Mouse (Mus musculus): ENCODE results near the gene Jmjd1c.

The Jmjd1c gene

DNA sequence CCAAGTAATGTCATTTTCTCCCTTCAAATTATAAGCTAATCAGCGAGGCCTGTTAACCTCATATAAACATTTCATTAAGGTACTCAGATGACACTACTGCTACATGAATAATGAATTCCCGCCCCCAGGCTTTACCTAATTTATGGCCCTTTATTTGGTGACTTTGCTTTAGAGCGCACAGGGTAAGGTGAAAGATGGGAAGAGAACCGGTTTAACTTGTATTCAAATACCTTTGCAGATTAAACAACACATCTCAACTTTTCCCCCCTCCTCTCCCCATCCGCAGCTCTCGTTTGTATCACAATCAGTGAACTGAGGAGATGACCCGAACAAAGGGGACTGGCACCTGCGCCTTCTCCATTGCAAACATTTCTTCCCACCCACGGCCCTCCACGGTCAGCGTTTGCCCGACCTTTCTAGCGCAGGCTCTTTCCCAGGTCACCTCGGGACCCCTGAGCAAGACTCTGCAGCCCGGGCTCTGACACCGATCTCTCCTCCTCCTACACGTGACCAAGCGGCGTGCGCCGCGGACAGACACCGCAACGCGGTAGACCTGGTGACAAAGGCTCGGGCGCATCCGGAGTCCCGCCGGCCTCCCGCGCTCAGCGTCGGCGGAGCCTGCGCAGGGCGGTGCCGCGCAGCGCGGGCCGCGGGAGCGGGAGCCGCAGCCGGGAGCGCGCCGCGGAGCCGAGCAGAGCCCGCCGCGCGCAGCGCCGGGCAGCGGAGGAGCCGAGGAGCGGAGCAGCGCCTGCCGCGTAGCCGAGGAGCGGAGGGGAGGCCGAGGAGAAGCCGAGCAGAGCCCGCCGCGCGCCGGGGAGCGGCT, at the start of gene Jmjd1c:
Gene Jmjd1c (plus strand): TSS at position 328 of the 823 bp plus-strand sequence.
- DNase-seq (ENCODE audit: low spot score in 2 of 2), result peak; percentile 78 to 83

DNA sequence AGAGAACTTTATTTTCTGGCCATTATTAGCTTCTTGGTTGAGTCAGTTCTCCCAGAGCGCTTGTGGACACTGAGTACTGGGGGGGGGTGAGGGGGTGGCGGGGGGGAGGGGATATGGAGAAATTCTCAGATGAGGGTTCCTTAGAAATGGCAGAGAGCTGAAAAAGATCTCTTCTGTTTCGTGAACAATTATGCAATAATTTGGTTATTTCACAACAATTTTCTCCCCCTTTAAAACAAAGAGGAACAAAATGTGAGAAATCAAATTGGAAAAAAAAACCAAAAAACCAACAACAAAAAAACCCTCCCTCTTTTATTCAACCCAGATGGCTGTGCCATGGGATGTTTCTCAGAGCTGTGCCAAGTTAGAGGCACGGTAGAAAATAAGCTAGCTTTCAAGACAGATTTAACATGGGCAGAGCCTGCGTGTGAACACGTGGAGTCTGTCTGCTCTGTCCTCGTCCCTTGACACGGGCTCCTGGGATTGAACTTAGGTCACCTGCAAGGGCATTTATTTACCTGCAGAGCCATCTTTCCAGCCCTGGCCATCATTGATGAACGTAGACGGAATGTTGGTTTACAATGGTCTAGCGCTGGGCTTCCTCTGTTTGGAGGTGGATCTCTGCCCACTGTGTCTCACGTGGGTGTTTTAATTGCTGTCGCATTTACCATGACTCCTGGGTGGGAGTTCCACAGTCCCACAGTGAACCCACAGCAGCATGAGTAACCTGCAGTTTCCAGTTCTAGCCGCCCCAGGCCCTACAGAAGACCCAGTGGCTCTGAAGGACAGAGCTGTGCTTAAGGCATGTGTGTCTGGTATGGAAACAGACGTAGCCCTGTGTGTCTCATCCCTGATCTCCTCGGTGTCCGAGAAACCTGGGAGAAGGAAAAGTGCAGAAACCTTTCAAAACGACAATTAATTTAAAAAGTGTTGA, 47.9 kb upstream of the Jmjd1c start:
- no peak for DNase-seq (ENCODE audit: low spot score in 2 of 2)

DNA sequence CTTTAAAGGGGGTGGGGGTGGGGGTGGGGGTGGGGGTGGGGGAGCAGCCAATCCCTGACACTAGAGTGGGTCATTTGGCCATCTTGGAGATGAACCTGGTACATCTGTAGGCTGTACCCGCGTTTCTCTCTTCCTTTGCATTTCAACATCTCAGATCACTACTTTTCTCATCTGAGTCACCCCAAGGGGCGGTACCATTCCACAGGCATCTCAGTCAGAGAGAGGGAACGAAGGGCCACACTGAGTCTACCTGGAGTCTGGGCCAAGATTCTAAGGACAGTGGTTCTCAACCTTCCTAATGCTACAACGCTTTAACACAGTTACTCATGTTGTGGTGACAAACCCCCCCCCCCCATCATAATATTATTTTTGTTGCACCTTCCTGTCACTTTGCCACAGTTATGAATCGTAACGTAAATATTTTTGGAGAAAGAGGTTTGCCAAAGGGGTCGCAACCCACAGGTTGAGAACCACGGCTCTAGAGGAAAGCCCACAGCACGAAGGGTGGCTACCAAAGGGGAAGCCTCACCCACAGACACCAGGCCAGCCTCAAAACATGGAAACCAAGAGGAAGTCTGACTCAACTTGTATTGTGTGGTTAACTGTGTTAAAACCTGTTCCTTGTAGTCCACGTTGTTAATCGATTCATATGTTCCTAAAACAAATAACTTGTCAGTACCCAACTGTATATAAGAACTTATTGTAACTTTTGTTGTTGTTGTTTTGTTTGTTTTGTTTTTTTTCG, 46.9 kb upstream of the Jmjd1c start:
- no peak for DNase-seq (ENCODE audit: low spot score in 2 of 2)

DNA sequence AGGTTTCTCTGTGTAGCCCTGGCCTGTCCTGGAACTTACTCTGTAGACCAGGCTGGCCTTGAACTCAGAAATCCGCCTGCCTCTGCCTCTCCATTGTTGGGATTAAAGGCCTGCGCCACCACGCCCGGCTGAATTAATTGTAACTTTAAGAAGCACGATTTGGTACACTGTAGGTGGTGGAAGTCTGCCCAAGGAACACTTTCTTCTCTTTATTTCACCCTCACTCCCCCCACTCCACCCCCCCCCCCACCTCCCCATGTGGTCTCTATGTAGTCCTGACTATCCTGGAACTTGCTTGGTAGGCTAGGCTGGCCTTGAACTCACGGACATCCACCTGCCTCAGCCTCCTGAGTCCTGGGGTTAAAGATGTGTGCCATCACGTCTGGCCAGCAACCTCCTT, 46.3 kb upstream of the Jmjd1c start:
- no peak for DNase-seq (ENCODE audit: low spot score in 2 of 2)

DNA sequence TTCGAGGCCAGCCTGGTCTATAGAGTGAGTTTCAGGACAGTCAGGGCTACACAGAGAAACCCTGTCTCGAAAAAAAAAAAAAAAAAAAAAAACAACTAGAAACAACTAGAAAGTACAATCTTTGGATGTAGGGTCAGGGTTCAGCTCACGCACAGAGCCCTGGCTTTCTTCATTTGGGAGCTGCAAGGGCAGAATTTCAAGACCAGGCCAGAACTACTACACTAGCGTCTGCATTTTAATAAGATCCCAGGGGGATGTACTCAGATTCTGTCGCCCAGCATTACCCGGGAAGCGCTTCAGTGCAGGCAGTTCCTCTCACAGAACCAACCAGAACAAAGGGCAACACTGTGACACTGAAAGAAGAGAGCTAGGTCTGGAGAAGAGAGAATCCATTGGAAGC, 45.2 kb upstream of the Jmjd1c start:
- no peak for DNase-seq (ENCODE audit: low spot score in 2 of 2)

DNA sequence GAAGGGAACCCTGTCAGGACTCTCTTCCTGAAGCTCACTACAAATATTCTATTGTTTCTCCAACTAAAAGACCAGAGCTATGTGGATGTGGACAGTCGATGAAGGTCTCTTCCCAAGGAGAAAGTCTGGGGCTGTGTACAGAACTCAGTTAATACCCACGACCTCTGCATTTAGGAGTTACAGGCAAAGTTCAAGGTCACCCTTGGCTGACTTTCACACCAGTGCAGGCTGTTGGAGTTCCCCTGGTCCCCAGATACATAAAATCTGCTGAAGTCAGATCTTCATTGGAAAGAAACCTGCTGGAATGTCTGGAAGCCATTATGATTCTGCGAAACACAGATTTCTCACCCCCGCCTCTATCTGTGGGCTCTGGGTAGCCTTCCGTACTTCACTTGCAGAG, 44.5 kb upstream of the Jmjd1c start:
- no peak for DNase-seq (ENCODE audit: low spot score in 2 of 2)

DNA sequence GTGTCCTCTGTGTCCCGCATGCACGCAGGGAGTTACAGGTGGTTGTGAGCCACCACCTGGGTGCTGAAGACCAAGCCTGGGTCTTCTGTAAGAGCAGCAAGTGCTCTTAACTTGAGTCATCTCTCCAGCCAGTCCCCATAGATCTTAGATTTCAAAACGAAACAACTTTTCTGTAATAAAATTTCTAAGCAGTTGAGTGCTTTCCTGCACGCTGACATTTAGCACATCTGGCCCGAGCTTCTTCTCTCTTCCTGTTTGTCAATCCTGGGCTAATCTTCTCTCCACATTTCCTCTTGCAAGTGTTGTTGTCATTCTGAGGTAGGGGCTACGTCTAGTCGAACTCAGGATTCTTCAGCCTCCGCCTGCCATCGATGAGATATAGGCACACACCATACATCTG, 43.5 kb upstream of the Jmjd1c start:
- no peak for DNase-seq (ENCODE audit: low spot score in 2 of 2)

DNA sequence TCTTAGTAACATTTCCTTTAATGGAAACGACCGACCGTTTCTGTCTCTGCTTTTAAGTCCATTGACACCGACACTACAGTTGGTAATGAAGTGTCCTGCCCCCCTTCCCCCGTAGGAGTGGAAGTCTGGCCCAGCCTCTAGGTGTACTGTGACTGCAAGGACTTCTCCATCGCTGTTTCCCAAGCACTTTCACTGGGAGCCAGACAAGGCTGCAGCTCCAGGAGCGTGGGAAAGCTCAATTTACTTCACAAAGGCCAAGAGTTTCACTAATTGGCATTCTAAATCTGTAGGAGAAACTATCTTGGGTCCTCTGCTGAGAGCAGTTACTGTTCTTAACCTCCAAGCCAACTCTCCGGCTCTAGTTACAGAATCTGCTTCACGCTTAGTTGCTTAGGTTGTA, 42.5 kb upstream of the Jmjd1c start:
- no peak for DNase-seq (ENCODE audit: low spot score in 2 of 2)

DNA sequence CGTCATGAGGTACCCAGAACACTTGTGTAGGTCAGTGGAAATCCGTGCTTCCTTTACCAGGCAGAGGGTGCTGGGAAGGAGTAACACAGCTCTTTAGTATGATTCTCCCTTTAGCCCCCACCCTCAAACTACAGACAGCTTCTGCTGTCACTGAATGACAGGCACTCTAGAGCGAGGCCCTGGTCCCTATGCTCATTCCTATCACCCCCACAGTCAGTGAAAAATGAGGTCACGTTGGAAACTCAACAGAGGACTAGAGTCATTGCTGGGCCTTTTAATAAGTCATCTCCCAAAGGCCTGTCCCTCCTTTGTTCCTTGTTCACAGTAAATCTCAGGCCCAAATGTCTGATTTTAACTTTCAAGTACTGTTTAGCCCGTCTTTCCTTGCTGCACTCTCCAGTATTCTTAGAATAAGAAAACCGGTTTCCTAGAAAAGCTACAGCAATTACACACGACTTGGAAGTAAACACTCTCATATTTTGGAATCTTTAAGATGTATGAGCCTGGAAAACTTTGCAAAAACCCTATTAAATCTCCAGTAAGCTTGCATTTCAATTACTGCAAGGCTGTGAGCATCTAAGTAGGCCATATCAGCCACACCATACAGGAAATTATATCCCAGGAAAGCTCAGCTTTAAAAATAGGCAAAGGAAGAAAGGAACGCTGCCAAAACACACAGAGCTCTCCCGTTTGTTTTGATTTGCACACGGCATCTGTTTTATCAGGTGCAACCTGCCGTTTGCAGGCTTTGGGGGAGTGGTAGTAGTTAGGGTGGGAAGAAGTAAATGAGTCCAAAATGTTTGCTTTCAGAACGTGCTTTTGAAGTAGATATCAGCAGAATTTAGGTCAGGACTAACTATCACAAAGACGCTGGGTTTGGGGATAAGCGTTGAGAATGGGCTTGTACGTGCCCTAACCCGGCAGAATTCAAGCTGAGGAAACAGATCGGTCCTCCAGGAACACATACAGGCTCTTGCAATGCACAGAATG, 39.8 kb upstream of the Jmjd1c start:
- DNase-seq (ENCODE audit: low spot score in 2 of 2), result no peak

DNA sequence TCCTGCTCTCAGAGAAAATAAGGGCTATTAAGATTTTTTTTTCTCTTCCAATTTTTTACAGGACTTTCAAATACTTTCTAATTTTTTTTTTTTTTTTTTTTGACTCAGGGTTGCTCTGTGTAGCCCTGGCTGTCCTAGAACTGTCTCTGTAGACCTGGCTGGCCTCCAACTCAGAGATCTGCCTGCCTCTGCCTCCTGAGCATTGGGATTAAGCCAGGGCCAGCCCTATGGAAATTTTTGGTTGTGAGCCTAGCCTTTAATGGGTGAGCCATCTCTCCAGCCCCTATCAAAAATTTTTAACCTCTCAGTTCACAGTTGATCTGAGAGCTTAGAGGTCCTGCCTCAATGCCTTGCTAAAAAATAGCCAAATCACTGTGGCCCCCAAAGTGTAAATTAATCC, 38.7 kb upstream of the Jmjd1c start:
- DNase-seq (ENCODE audit: low spot score in 2 of 2), result no peak

DNA sequence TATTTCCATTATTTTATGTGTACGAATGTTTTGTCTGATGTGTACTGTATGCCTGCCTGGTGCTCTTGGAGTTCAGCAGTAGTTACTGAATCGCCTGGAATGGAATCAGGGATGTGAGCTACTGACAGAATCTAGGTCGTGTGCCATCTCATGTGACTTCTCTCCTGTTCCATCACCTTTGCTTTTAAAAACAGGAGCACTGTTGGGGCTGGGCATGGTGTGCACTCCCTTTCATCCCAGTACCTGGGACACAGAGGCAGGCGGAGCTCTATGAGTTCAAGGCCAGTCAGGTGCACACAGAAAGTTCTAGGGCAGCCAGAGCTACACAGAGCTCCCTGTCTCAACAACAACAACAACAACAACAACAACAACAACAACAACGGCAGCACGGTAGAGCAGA, 38.2 kb upstream of the Jmjd1c start:
- no peak for DNase-seq (ENCODE audit: low spot score in 2 of 2)

DNA sequence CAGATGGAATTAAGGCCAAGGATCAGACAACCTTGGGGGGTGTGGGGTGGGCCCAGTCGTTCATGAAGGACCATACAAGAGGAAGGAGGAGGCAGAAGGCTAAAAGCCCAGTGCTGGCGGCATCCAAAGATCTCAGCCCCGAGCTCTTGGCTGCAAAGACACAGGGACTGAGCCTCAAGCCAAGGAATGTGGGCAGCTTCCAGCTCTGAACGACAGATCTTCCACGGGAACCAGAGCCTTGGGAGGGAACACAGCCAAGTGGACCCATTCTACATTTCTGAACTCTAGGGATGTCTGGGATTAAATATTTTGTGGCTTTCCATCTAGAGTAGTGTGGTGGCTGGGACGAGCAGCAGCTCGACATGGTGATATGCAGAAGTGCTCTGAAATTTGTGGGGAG, 37.6 kb upstream of the Jmjd1c start:
- peak in 1 of 2 experiments; percentile 41 for DNase-seq (ENCODE audit: low spot score in 2 of 2)

DNA sequence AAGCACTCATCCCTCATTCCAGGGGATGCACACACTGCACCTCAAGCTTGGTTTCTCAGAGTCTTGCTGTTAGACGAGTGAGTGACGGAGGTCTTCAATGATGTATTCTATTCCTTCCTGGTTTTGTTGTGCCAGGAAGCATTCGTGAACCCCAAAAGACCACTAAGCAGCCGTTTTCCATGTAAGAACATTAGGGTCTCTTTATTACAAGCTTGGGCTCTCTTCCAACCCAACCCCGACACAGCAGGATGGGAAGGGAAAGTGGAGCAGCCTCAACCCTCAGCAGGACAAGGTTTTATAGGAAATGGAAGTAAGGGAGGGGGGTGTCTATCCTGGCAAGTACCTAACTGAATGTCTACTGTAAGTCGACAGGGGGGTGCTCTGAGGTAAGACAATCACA, 37.2 kb upstream of the Jmjd1c start:
- no peak for DNase-seq (ENCODE audit: low spot score in 2 of 2)

DNA sequence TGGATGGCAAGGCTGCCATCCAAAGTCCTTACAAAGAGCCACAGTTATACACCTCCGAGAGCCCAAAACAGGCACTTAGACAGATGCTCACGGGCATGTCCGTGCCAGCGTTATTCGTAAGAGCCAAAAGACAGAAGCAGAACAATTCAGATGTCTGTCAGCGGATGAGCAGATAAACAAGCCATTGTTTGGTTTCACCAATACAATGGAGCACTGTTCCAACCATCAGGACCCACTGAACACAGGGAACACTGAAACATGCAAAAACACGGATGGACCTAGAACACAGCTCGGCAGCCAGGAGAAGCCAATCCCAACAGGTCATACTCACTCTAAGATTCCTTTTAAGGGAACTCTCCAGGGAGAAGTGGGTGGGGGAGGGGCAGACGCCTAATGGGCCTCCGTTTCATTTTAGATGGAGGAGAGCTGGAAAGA, 34.5 kb upstream of the Jmjd1c start:
- DNase-seq (ENCODE audit: low spot score in 2 of 2), result no peak

DNA sequence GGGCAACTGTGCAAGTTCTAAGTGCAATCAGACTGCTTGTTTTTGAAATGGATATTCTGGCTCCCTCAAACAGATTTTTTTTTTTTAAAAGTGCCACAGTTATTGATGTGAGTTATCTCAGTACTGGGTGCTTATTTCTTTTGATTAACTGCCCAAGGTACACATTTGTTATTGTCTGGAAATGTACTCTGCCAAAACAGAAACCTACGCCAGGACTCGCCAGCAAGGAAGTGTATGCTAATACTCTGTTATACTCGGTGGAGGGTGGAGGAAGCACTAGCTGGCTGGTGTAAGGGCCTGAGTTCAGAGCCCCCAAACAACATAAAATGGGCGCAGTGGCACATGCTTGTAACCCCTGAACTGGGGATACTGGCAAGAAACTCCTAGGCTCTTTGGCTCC, 34.1 kb upstream of the Jmjd1c start:
- DNase-seq (ENCODE audit: low spot score in 2 of 2), result no peak

DNA sequence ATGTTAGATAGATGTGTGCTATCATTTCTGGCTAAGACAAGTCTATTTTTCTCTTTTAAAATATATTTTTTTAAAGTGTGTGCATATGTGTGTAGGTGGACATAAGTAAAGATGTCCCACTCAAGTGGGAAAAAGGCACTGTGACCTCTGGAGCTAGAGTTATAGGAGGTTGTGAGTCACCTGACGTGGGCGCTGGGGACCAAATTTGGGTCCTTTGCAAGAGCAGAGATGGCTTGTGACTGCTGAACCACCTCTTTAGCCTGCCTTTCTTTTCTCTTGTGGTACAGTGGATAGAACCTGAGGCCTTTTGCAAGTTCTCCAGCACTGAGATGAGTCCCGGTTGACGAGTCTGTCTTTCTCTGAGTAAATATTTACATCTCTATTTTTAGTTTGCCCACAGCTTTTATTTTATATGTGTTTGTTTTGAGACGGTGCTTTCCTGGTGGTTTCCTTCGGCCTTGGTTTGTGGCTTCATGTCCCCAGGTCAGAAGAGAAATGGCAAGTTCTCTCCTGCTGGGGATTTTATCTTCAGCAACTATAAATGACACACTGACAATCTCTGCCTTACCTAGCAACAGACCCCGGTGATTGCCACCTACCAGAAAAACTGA, 30.5 kb upstream of the Jmjd1c start:
- DNase-seq (ENCODE audit: low spot score in 2 of 2), result no peak

DNA sequence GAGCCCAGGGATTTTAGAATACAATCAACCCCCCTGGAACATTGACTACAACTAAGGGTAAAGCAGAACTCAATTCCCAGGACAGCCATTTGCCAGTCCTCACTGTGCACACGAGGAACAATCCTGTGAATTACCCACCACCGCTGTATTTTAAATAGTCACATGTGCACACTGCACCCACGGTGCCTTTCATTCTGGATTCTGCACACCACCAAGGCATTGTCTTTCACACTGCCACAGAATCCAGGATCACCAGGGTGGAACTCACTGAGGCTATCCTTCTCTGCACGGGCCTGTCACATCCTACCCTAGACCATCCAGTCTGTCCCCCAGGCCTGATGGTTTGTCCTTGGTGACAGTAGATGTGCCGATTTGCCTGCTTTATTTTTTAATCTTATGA, 30.0 kb upstream of the Jmjd1c start:
- no peak for DNase-seq (ENCODE audit: low spot score in 2 of 2)

DNA sequence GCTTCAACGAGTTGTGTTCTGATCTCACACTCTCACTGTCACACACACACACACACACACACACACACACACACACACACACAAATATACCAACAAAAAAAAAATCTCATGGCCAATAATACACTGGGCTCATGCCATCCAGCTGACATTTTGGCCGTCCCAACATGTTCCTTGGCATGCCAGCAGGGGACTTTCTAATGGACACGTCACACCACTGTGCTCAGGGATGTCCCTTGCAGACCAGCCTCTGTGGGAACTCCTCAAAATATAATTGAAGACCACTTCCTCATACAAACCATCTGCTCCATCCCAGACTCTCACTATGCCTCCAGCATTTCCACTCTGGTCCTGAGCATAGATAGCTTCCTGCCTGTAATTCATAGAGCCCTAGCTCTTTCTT, 29.5 kb upstream of the Jmjd1c start:
- DNase-seq (ENCODE audit: low spot score in 2 of 2), result no peak

DNA sequence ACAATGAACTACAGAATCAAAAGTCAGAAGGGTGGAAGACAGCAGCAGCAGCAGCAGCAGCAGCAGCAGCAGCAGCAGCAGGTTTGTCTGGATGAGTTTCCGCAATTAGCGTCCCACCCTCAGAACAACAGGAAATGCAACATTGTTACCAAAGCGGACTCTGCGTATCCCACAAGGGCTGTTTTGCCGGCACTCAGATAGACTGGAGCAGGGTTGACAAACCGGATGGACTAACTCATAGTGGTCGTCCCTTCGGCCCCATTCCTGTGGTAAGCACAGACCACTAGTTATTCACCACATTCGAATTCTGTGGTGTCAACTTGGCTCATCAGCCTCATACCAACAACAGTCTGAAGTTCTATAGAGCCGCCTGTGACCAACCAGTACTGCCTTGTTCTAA, 26.9 kb upstream of the Jmjd1c start:
- DNase-seq (ENCODE audit: low spot score in 2 of 2), result no peak

DNA sequence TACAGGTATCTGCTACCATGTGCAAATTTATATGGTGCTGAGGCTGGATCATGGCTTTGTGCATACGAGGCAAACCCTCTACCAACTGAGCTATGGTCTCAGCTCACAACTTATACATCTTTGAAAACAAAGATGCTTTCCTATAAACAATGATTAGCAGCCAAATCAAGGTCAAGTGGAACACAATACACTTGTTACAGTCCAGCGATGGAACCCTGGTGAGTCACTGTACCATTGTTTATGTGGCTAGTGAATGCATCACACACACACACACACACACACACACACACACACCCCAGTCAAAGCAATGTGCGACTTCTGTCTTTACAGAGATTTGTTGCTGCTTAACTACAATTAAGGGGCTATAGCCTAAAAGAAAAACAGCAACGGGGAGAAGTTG, 24.5 kb upstream of the Jmjd1c start:
- no peak for DNase-seq (ENCODE audit: low spot score in 2 of 2)

DNA sequence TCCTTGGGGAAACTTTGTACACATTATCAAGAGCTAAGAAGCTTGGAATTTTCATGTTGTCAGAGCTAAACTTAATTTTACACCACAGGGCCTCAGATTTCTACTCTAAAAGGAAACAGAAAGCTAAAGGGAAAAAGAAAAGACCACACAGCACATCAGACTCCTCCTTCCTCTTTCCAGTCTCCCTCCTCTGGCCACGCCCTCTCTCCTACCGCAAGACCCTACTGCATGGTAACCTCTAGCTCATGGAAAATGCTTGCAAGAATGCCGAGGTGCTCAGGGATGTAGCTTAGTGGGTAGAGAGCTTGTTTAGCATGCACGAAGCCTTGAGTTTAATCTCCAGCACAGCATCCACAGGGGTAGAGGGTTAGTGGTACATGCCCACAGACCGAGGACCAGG, 24.0 kb upstream of the Jmjd1c start:
- no peak for DNase-seq (ENCODE audit: low spot score in 2 of 2)

Data from frontal cortex, postnatal 10 days (tissue).